Mouse (Mus musculus) cerebellum, adult 2 months (tissue): ENCODE measurements around the gene Best1.

Experiments used
- CTCF ChIP-seq: fragments of 200-500 bp; IDR thresholded peaks from 2 replicates; pipeline ENCODE4 v1.5.1; 2011; ENCODE audit warnings: low read depth, mild to moderate bottlenecking, control low read depth, low read length, moderate library complexity, borderline replicate concordance; ENCODE audit not compliant: insufficient read depth
- POLR2A ChIP-seq: fragments of 200-500 bp; IDR thresholded peaks from 2 replicates; pipeline ENCODE4 v1.6.1; 2011; ENCODE audit warnings: low read length, control low read depth, borderline replicate concordance; ENCODE audit not compliant: insufficient read depth

GRCm38 (mm10) chr19:10000330-10000729 is 1.1 kb downstream of the Best1 start:
- TF ChIP-seq CTCF (peak; percentile 63; the same call in 1 of the 2 replicates), POLR2A (no peak)
